Mouse (Mus musculus): ENCODE measurements around the gene Nepro. TPM values are rescaled to one million over a fixed set of nuclear protein-coding genes. Genes with fewer than 3 reads are reported as not detected.

The Nepro gene
- 3.4 and 3.5 TPM in 2 replicates for polyA plus RNA-seq (2012; rRNA removed)

DNA sequence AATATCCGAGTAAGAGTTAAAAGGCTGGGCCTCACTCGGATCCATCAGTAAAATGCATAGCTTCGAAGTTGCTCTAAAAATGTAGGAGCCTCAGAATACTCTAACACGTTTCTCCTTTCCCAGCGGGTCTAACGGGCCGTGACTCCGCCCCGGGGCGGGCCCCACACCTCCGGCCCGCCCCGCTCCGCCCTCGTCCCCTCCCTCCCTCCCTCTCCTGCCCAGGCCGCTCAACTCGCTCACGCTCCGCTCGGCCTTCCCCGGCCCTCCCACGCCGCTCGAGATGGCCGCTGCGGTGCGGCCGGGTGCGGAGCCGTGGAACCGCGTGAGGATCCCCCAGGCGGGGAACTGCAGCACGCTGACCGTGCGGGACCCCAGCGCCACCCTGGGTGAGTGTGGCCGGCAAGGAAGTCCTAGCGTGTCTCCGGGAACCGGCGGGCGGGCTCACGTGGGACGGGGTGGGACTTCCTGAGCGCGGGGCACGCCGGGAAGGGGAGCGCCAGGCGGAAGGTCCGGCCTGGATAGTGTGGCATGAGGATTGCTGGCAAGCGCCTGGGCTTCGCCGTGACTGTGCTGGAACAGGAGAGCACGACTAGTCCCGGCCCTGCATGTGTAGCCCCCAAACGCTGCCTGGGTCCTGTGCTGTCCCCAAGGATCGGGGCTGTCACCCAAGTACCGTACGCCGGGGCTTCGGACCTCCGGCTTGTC is at the start of gene Nepro:
TSS of gene Nepro (plus strand) at position 219 of the 705 bp plus-strand sequence.
- peak within 1 kb of the TSS; percentile 50 for H3K4me3 ChIP-seq (ENCODE audit: insufficient read depth, low read length)
- no peaks in the 10 kb centered on the region; the same call in 1 of the 2 replicates for H3K4me1 ChIP-seq (ENCODE audit: control insufficient read depth, insufficient read depth, low read length)
- peak within 1 kb of the TSS; percentile 82 for H3K27ac ChIP-seq (ENCODE audit: insufficient read depth, low read length)
- no peak for TF ChIP-seq CTCF (IDR thresholded peaks at IDR 0.05; ENCODE audit: extremely low read depth, insufficient read depth, low read length)
- no peak; the same call in 1 of the 2 replicates for TF ChIP-seq POLR2A (IDR thresholded peaks at IDR 0.05; ENCODE audit: extremely low read depth, insufficient read depth, low read length)

- peaks cover 2% of the 10 kb centered on the region for H3K4me1 ChIP-seq (ENCODE audit: control insufficient read depth, insufficient read depth, low read length)
- H3K27ac ChIP-seq (ENCODE audit: insufficient read depth, low read length) = no peak overlapping the region
- no peak overlapping the region for H3K4me3 ChIP-seq (ENCODE audit: insufficient read depth, low read length)
- TF ChIP-seq POLR2A (IDR thresholded peaks at IDR 0.05; ENCODE audit: extremely low read depth, insufficient read depth, low read length) (no peak), CTCF (IDR thresholded peaks at IDR 0.05; ENCODE audit: extremely low read depth, insufficient read depth, low read length) (no peak)
These were observed 47.7 kb upstream of the Nepro start for GRCm38 (mm10) chr16:44676357-44676756.

GRCm38 (mm10) chr16:44679082-44679481 is 45.0 kb upstream of the Nepro start:
- H3K4me3 ChIP-seq (ENCODE audit: insufficient read depth, low read length) = no peak overlapping the region
- H3K4me1 ChIP-seq (ENCODE audit: control insufficient read depth, insufficient read depth, low read length) = peaks cover 2% of the 10 kb centered on the region
- no peak overlapping the region for H3K27ac ChIP-seq (ENCODE audit: insufficient read depth, low read length)
- TF ChIP-seq POLR2A (IDR thresholded peaks at IDR 0.05; ENCODE audit: extremely low read depth, insufficient read depth, low read length) (no peak), CTCF (IDR thresholded peaks at IDR 0.05; ENCODE audit: extremely low read depth, insufficient read depth, low read length) (no peak)

- TF ChIP-seq POLR2A (IDR thresholded peaks at IDR 0.05; ENCODE audit: extremely low read depth, insufficient read depth, low read length) = no peak
- TF ChIP-seq CTCF (IDR thresholded peaks at IDR 0.05; ENCODE audit: extremely low read depth, insufficient read depth, low read length) = no peak
- H3K27ac ChIP-seq (ENCODE audit: insufficient read depth, low read length) = no peak overlapping the region
- H3K4me3 ChIP-seq (ENCODE audit: insufficient read depth, low read length) = no peak overlapping the region
- H3K4me1 ChIP-seq (ENCODE audit: control insufficient read depth, insufficient read depth, low read length) = peaks cover 2% of the 10 kb centered on the region
These were observed 44.6 kb upstream of the Nepro start for GRCm38 (mm10) chr16:44679503-44679971.

DNA sequence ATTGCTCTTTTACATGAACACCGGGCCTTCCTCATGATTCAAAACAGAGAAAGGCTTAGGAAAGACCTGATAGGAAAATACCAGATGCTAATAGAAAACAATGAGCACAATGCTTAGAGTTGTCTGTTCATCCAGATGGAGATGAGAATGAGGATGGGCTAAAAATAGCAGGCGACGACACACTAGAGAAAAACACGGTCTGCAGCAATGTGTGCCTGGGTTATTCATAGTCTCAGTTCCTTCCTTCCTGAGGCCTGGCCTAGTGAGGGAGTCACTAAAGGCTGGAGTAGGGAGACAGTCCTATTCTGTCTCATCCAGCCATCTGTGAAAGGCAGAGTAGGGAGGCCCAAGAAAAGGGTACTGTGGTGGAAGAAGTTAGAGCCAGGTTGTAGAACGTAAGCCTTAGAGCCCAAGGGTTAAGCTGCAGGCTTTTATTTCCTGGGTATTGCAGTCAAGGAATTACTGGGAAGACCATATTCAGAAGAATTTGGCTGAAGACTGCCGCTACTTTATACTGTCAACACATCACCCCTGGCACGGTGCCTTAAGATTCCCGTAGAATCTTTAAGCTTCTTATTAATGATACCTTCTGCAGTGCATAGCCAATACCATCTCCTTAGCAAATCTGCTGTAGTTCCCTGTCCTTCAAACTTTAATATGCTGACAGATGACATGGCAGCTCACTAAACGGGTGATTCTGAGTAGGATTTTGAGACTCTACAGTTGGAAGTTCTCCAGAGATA is 43.2 kb upstream of the Nepro start:
- TF ChIP-seq POLR2A (IDR thresholded peaks at IDR 0.05; ENCODE audit: extremely low read depth, insufficient read depth, low read length) = no peak
- TF ChIP-seq CTCF (IDR thresholded peaks at IDR 0.05; ENCODE audit: extremely low read depth, insufficient read depth, low read length) = no peak
- H3K27ac ChIP-seq (ENCODE audit: insufficient read depth, low read length) = peak overlapping the region; percentile 42; the same call in 1 of the 2 replicates
- H3K4me3 ChIP-seq (ENCODE audit: insufficient read depth, low read length) = no peak overlapping the region
- peaks cover 2% of the 10 kb centered on the region for H3K4me1 ChIP-seq (ENCODE audit: control insufficient read depth, insufficient read depth, low read length)

DNA sequence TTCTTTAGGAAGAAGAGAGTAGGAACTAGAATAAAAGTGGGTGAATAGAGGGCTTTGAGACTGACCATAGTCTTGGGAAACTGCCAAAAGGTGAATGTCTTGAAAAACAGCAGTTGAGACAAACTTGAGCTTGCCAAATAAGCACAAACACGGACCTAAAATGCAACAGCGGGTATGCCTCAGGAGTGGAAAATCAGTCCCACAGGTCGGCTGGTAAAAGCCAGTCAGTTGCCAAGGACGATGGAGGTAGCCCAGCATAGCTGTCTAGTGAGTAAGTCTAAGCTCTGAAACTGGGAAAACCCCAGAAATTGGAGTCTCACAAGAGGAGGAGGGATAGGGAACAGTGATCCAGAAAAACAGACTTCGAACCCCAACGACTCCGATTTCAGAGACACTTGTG is 39.5 kb upstream of the Nepro start:
- Histone ChIP-seq H3K4me3 (ENCODE audit: insufficient read depth, low read length) (no peak overlapping the region), H3K4me1 (ENCODE audit: control insufficient read depth, insufficient read depth, low read length) (peaks cover 2% of the 10 kb centered on the region), H3K27ac (ENCODE audit: insufficient read depth, low read length) (no peak overlapping the region)
- no peak for TF ChIP-seq CTCF (IDR thresholded peaks at IDR 0.05; ENCODE audit: extremely low read depth, insufficient read depth, low read length)
- no peak for TF ChIP-seq POLR2A (IDR thresholded peaks at IDR 0.05; ENCODE audit: extremely low read depth, insufficient read depth, low read length)

- peaks cover 2% of the 10 kb centered on the region for H3K4me1 ChIP-seq (ENCODE audit: control insufficient read depth, insufficient read depth, low read length)
- TF ChIP-seq POLR2A (IDR thresholded peaks at IDR 0.05; ENCODE audit: extremely low read depth, insufficient read depth, low read length) (no peak), CTCF (IDR thresholded peaks at IDR 0.05; ENCODE audit: extremely low read depth, insufficient read depth, low read length) (no peak)
- no peak overlapping the region for H3K4me3 ChIP-seq (ENCODE audit: insufficient read depth, low read length)
- no peak overlapping the region for H3K27ac ChIP-seq (ENCODE audit: insufficient read depth, low read length)
These were observed 38.7 kb upstream of the Nepro start for GRCm38 (mm10) chr16:44685401-44685800.

GRCm38 (mm10) chr16:44686991-44687718 is 36.9 kb upstream of the Nepro start:
- H3K27ac ChIP-seq (ENCODE audit: insufficient read depth, low read length) = no peak overlapping the region
- H3K4me1 ChIP-seq (ENCODE audit: control insufficient read depth, insufficient read depth, low read length) = no peaks in the 10 kb centered on the region
- no peak for TF ChIP-seq POLR2A (IDR thresholded peaks at IDR 0.05; ENCODE audit: extremely low read depth, insufficient read depth, low read length)
- TF ChIP-seq CTCF (IDR thresholded peaks at IDR 0.05; ENCODE audit: extremely low read depth, insufficient read depth, low read length) = no peak
- H3K4me3 ChIP-seq (ENCODE audit: insufficient read depth, low read length) = no peak overlapping the region

DNA sequence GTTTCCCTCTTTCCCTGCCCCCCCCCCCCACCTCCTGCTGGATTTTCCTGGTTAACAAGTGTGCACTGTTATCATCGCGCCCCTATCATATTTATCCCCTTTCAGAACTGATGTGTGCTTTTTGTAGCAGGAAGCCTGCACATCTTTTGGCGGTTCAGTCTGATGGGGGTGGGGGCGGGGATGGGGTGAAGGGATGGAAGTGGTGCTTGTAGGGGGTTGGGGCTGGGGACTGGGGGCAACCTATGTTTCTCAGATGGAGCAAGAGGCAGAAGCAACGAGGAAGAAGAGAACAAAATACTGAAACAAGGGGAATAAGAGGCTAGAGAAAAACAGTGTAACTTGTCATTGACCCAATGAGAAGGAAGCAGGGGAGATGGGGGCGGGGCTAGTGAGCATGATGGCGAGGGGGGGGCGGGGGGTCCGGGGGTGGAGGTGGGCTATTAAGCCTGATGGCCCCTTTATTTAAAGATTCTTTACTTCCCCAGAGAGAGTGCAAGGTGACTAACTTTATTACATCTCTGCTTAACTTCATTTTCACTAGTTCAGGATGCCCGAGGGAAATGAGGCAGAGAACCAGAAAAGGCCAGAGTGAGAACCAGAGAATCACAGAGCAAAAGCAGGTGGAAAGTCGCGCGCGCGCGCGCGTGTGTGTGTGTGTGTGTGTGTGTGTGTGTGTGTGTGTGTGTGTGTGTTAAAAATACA is 36.2 kb upstream of the Nepro start:
- Histone ChIP-seq H3K4me3 (ENCODE audit: insufficient read depth, low read length) (no peak overlapping the region), H3K4me1 (ENCODE audit: control insufficient read depth, insufficient read depth, low read length) (no peaks in the 10 kb centered on the region), H3K27ac (ENCODE audit: insufficient read depth, low read length) (no peak overlapping the region)
- TF ChIP-seq POLR2A (IDR thresholded peaks at IDR 0.05; ENCODE audit: extremely low read depth, insufficient read depth, low read length) (no peak), CTCF (IDR thresholded peaks at IDR 0.05; ENCODE audit: extremely low read depth, insufficient read depth, low read length) (no peak)
